Mouse (Mus musculus): ENCODE data around the gene Scamp4.

Scamp4 gene

GRCm38 (mm10) chr10:80602698-80603325 lies at the start of gene Scamp4, which contains the start of gene Adat3:
Scamp4 (plus strand) TSS chr10:80602872.
Adat3 (plus strand) TSS chr10:80602880.
- DNase-seq = peak; percentile 93

GRCm38 (mm10) chr10:80553575-80553974 lies 49.1 kb upstream of the Scamp4 start:
- no peak for DNase-seq

GRCm38 (mm10) chr10:80553997-80554396 lies 48.7 kb upstream of the Scamp4 start:
- DNase-seq = no peak

GRCm38 (mm10) chr10:80557346-80557965 lies 45.2 kb upstream of the Scamp4 start:
- DNase-seq = peak; percentile 88

GRCm38 (mm10) chr10:80559431-80559830 lies 43.2 kb upstream of the Scamp4 start:
- DNase-seq = no peak

- no peak for DNase-seq
Observed at GRCm38 (mm10) chr10:80560621-80561020, 42.1 kb upstream of the Scamp4 start.

- DNase-seq = peak; percentile 94
Observed at GRCm38 (mm10) chr10:80561116-80561944, 41.3 kb upstream of the Scamp4 start, which contains the start of gene Rexo1. Rexo1 (minus strand) TSS chr10:80561560.

- DNase-seq = peak; percentile 94
Observed at GRCm38 (mm10) chr10:80566375-80567092, 36.1 kb upstream of the Scamp4 start.

- DNase-seq = no peak
Observed at GRCm38 (mm10) chr10:80568876-80569275, 33.8 kb upstream of the Scamp4 start.

- DNase-seq = peak; percentile 67
Observed at GRCm38 (mm10) chr10:80569664-80570066, 33.0 kb upstream of the Scamp4 start.

GRCm38 (mm10) chr10:80570419-80570818 lies 32.3 kb upstream of the Scamp4 start:
- DNase-seq = no peak

GRCm38 (mm10) chr10:80570871-80571836 lies 31.5 kb upstream of the Scamp4 start:
- DNase-seq = no peak

GRCm38 (mm10) chr10:80572477-80572876 lies 30.2 kb upstream of the Scamp4 start:
- DNase-seq = no peak

- DNase-seq = no peak
Observed at GRCm38 (mm10) chr10:80573944-80574343, 28.7 kb upstream of the Scamp4 start.

- DNase-seq = no peak
Observed at GRCm38 (mm10) chr10:80574896-80575295, 27.8 kb upstream of the Scamp4 start.

GRCm38 (mm10) chr10:80575925-80576324 lies 26.7 kb upstream of the Scamp4 start:
- DNase-seq = no peak

- DNase-seq = peak; percentile 58
Observed at GRCm38 (mm10) chr10:80576351-80577194, 26.1 kb upstream of the Scamp4 start.

- peak; percentile 99 for DNase-seq
Observed at GRCm38 (mm10) chr10:80577195-80578130, 25.2 kb upstream of the Scamp4 start, which contains the start of gene Klf16. Klf16 (minus strand) TSS chr10:80577321.

- DNase-seq = peak; percentile 86
Observed at GRCm38 (mm10) chr10:80578131-80578750, 24.4 kb upstream of the Scamp4 start.
